Mouse (Mus musculus) embryonic facial prominence, embryonic 11.5 days (tissue): ENCODE results near the gene Gltp. TPM values are rescaled to one million over a fixed set of nuclear protein-coding genes. Genes with fewer than 3 reads are reported as not detected.
A peak's percentile ranks its signal among the peaks of the same experiment; 100 is the strongest.

Experiments used
- ATAC-seq: fragments of 200-750 bp; cut with Nextera tagmentation; replicated peaks from 2 replicates; pipeline ENCODE4 v1.8.0; 2017; ENCODE audit warnings: low read depth; ENCODE audit not compliant: insufficient number of reproducible peaks, low FRiP score, low TSS enrichment
- DNase-seq: peaks from one replicate; pipeline ENCODE4 v3.0.0-alpha.2; 2015; ENCODE audit warnings: low spot score
- H3K27ac ChIP-seq: fragments of 300-500 bp; sonication (generic); replicated peaks from 2 replicates; pipeline ENCODE4 v1.5.1; 2014; ENCODE audit warnings: mild to moderate bottlenecking, low read depth, low read length, control low read depth
- H3K27me3 ChIP-seq: fragments of 300-500 bp; sonication (generic); 2 replicates; pipeline ENCODE4 v1.6.1; 2014; ENCODE audit warnings: mild to moderate bottlenecking, low read length, moderate library complexity, mixed read lengths; ENCODE audit not compliant: control insufficient read depth, insufficient read depth
- H3K36me3 ChIP-seq: fragments of 300-500 bp; sonication (generic); replicated peaks from 2 replicates; pipeline ENCODE4 v1.6.1; 2014; ENCODE audit warnings: low read depth, mild to moderate bottlenecking, low read length, moderate library complexity, mixed read lengths; ENCODE audit not compliant: control insufficient read depth, insufficient read depth
- H3K4me1 ChIP-seq: fragments of 300-500 bp; sonication (generic); 2 replicates; pipeline ENCODE4 v1.6.1; 2014; ENCODE audit warnings: low read length, mixed read lengths; ENCODE audit not compliant: control insufficient read depth, insufficient read depth
- H3K4me2 ChIP-seq: fragments of 300-500 bp; sonication (generic); 2 replicates; pipeline ENCODE4 v1.6.1; 2014; ENCODE audit warnings: low read depth, mild to moderate bottlenecking, control low read depth, low read length, moderate library complexity
- H3K4me3 ChIP-seq: fragments of 300-500 bp; sonication (generic); 2 replicates; pipeline ENCODE4 v1.5.1; 2014; ENCODE audit warnings: low read depth, low read length, control low read depth
- H3K9ac ChIP-seq: fragments of 300-500 bp; sonication (generic); replicated peaks from 2 replicates; pipeline ENCODE4 v1.6.1; 2014; ENCODE audit warnings: mild to moderate bottlenecking, control low read depth, low read length
- H3K9me3 ChIP-seq: fragments of 300-500 bp; sonication (generic); replicated peaks from 2 replicates; pipeline ENCODE4 v1.6.1; 2016; ENCODE audit warnings: mild to moderate bottlenecking, low read length, inconsistent platforms, mixed read lengths; ENCODE audit not compliant: control insufficient read depth
- WGBS: fragments of 180-500 bp; shearing (Covaris S2); extraction: QIAGEN DNeasy Blood & Tissue Kit; methylation state at CpG from one replicate; pipeline ENCODE4 v1.1.7; 2014; 5-methylcytosine and 5-hydroxymethylcytosine counted together
- polyA plus RNA-seq: library from polyadenylated mRNA; unstranded; fragments of >200 nt; fragmentation: Nextera tagmentation; extraction: Ambion mirVana; gene quantifications from 2 replicates; pipeline ENCODE4 v1.2.1, GENCODE M21; 2014

Gltp gene
- polyA plus RNA-seq, 1 experiment from 2014 or later = 57.3 TPM

DNA sequence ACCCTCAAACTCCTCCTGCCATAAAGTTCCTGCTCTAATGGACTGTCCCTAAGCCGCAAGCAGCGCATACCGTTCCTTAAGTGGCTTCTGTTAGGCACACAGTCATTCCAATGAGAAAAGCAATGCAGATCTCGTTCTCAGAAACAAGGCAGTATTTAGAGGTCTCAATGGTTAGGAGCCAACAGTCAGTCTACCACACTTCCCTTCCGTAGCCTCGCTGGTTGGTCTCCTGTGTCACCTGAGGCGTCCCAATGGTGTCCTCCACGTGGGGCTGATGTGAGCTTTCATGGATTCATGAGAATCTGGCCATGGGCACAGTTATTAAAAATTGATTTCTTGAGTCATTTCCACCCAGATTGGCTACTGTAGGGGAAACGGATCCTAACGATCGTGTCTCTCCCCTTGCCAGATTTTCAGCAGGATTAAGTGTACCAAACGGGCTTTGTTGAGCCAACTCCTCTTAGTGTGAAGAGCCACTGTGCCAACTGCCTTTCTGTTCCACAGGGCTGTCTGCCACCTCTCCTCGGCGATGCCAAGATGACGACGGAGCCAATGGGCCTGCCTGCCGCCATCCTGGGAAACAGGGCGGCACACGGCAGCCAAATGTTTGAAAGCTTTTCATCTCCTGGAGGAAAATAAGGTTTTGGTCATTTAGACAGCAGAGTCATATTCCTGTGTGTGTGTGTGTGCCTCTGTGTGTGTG is 7.4 kb upstream of the Gltp start:
- H3K27ac ChIP-seq = no peak overlapping the region
- no peaks in the 10 kb centered on the region for H3K9me3 ChIP-seq
- H3K27me3 ChIP-seq = no peaks in the 10 kb centered on the region
- no peak overlapping the region for H3K9ac ChIP-seq
- ATAC-seq (no peak), DNase-seq (no peak)
- no peak overlapping the region for H3K4me2 ChIP-seq
- H3K4me1 ChIP-seq = no peaks in the 10 kb centered on the region
- WGBS = 87% methylated on average over 19 of the region's 19 CpGs
- no peak overlapping the region for H3K4me3 ChIP-seq
- no peaks in the 10 kb centered on the region for H3K36me3 ChIP-seq

DNA sequence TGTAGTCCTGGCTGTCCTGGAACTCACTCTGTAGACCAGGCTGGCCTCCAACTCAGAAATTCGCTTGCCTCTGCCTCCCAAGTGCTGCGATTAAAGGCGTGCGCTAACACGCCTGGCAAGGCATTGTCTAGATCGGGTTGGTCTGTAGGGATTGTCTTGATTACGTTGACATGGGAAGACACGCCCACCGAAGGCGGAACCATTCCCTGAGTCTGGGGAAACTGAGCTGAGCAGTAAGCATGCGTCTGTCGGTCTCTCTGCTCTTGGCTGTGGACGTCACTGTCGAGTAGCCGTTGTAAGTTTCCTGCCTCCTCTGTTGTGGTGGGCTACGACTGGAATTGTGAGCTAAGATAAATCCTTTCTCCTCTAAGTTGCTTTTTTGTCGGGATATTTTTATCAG is 6.2 kb upstream of the Gltp start:
- ATAC-seq = no peak
- Histone ChIP-seq H3K4me1 (no peaks in the 10 kb centered on the region), H3K4me2 (no peak overlapping the region), H3K9ac (no peak overlapping the region), H3K27ac (no peak overlapping the region), H3K4me3 (no peak overlapping the region), H3K27me3 (no peaks in the 10 kb centered on the region), H3K9me3 (no peaks in the 10 kb centered on the region), H3K36me3 (no peaks in the 10 kb centered on the region)
- 80% methylated on average over 17 of the region's 17 CpGs for WGBS
- DNase-seq = no peak

DNA sequence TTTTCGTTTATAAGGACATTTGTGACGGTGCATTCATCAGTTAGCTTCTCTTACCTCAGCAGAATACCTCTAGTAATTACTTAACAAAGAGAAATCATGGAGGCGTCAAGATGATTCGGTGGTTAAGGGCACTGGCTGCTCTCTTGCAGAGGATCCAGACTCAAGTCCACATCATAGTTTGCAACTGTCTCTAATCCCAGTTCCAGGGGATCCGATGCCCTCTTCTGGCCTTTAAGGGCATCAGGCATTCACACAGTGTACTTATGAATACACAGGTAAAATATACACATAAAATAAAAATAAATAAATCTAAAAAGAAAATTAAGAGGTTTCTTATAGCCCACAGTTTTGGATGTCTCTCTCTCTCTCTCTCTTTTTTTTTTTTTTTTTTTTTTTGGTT is 5.0 kb upstream of the Gltp start:
- Histone ChIP-seq H3K4me1 (no peaks in the 10 kb centered on the region), H3K27ac (no peak overlapping the region), H3K9ac (no peak overlapping the region), H3K9me3 (no peaks in the 10 kb centered on the region), H3K36me3 (no peaks in the 10 kb centered on the region), H3K4me3 (no peak overlapping the region), H3K27me3 (no peaks in the 10 kb centered on the region), H3K4me2 (no peak overlapping the region)
- no peak for ATAC-seq
- WGBS = 67% methylated on average over 5 of the region's 5 CpGs
- DNase-seq = no peak

GRCm38 (mm10) chr5:114689700-114690366 is 951 bp downstream of the Gltp start:
- DNase-seq (peak; percentile 23), ATAC-seq (no peak)
- Histone ChIP-seq H3K9ac (peak overlapping the region; percentile 76), H3K27ac (no peak overlapping the region), H3K27me3 (no peaks in the 10 kb centered on the region), H3K9me3 (no peaks in the 10 kb centered on the region), H3K36me3 (no peaks in the 10 kb centered on the region), H3K4me3 (peak overlapping the region; percentile 76), H3K4me2 (peak overlapping the region; percentile 92), H3K4me1 (peaks cover 3% of the 10 kb centered on the region; the same call in 1 of the 2 replicates)
- WGBS = 18% methylated on average over 16 of the region's 16 CpGs

DNA sequence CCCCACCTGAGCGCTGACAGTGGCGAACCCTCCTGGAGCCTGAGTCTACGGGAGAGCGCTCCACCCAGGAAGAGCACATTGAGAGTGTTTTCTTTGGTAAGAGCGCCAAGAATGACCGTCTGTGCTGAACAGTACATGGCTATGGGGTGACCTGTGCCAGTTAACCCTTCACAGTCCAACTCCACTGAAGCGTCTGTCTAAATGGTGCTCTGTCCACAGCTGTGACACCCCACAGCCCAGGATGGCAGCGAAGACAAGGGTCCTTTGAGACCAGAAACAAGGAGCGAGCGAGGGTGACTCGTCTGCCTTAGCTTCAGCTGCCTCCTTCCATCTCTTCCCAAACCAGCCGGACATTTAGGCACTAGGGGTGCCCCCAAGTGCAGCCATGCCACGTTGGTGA is 2.1 kb downstream of the Gltp start:
- Histone ChIP-seq H3K9ac (no peak overlapping the region), H3K4me3 (no peak overlapping the region)

DNA sequence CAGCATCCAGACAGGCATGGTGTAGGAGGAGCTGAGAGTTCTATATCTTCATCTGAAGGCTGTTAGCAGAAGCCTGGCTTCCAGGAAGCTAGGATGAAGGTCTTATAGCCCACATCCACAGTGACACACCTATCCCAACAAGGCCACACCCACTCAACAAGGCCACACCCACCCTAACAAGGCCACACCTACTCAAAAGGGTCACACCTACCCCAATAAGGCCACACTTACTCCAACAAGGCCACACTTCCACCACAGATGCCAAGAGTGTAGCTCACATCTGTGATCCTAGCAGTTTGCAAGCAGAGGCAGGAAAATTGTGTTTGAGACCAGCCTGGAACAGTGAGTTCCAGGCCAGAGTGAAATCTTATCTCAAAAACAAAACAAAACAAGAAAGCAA is 2.9 kb downstream of the Gltp start:
- peaks cover 3% of the 10 kb centered on the region for H3K4me1 ChIP-seq
- H3K4me3 ChIP-seq = no peak overlapping the region
- H3K9ac ChIP-seq = no peak overlapping the region
- H3K36me3 ChIP-seq = no peaks in the 10 kb centered on the region
- no peaks in the 10 kb centered on the region for H3K9me3 ChIP-seq
- H3K4me2 ChIP-seq = no peak overlapping the region
- H3K27me3 ChIP-seq = no peaks in the 10 kb centered on the region
- H3K27ac ChIP-seq = no peak overlapping the region
- ATAC-seq (no peak), DNase-seq (no peak)

More for the DNA sequence above, 2.1 kb downstream of the Gltp start:
- Histone ChIP-seq H3K36me3 (no peaks in the 10 kb centered on the region), H3K4me2 (no peak overlapping the region), H3K4me1 (peaks cover 3% of the 10 kb centered on the region), H3K27me3 (no peaks in the 10 kb centered on the region), H3K27ac (no peak overlapping the region), H3K9me3 (no peaks in the 10 kb centered on the region)
- WGBS = 82% methylated on average over 13 of the region's 13 CpGs
- DNase-seq (no peak), ATAC-seq (no peak)

DNA sequence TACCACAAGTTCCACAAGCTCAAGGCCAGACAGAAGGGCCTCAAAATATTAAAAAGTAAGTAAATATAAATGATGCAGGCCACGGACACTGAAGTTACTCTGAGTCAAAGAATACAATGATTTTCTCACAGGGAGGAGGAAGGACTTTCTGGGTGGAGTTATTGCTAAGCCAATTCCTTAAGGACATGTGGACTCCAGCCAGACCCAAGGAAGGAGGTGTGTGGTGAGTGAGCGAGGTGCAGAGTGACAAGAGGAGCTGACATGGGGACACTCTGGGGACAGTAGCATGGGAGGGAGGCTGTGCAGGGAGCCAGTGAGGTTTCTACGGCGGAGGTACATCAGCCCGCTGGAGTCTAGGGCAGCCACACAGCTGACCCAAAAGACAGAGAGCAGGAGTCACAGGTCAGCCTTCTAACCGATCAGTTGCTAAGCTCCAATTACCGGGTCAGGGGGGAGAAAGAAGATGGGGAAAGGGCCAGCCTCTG is 4.0 kb downstream of the Gltp start:
- Histone ChIP-seq H3K9me3 (no peaks in the 10 kb centered on the region), H3K36me3 (no peaks in the 10 kb centered on the region), H3K9ac (no peak overlapping the region), H3K27me3 (no peaks in the 10 kb centered on the region), H3K4me2 (no peak overlapping the region), H3K27ac (no peak overlapping the region), H3K4me1 (peaks cover 3% of the 10 kb centered on the region), H3K4me3 (no peak overlapping the region)
- DNase-seq = no peak
- ATAC-seq = no peak
- 42% methylated on average over 7 of the region's 7 CpGs for WGBS

DNA sequence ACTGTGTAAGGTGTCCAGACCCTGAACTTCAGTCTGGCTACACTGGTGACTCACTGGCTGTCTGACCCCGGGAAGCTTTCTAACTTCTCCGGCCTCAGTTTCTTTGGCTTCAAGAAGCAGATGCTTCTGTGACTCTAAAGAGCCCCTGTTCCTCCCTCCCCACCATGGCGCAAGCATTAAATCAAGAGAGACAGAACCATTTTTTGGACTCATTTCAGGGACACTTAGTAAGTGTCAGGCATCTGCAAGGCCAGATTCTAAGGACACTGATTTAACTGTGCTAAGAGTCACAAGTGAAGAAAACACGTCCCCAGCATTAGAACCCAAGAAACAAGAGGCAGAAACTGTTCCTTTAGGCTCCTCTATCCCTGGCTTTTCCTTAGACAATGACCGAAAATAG is 4.8 kb downstream of the Gltp start:
- WGBS = 92% methylated on average over 5 of the region's 5 CpGs
- DNase-seq = no peak
- Histone ChIP-seq H3K4me2 (no peak overlapping the region), H3K4me1 (peaks cover 3% of the 10 kb centered on the region), H3K27ac (no peak overlapping the region), H3K36me3 (no peaks in the 10 kb centered on the region), H3K9ac (no peak overlapping the region), H3K4me3 (no peak overlapping the region), H3K9me3 (no peaks in the 10 kb centered on the region), H3K27me3 (no peaks in the 10 kb centered on the region)
- ATAC-seq = no peak
